In the genomic region with DNA sequence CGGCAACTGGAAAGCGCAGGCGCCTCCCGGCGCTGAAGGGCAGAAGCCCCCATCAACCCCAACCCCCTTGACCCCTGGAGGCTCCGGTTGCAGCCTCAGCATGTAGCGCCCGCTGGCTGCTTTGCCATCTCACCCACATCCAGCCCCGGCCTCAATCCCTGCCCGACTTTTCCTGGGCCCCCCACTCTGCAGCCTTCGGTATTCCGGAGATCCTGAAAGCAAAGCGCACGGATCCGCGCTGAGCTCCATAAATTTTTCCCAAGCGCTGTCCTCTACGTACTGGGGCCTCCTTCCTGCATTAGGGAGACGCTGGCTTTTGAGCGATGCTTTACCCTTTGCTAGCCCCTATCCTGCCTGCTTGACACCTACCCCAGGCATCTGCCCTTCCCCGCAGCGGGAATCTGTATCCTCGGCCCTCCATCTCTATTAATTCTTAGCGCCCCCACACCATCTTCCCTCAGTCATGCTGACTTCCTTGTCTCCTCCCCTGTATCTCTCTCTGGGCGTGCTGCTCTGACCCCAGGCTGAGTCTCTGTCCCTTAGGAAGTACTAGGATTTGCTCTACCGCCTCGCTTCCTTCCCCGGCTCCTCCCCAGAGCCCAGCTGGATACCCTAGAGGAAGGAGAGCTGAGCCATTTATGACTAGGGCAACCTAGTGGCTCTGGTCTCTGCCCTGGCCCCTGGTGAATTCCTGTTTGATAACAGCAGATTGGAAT, we compare ENCODE assay signal across 8 mouse cellular contexts. TPM values are rescaled to one million over a fixed set of nuclear protein-coding genes. Genes with fewer than 3 reads are reported as not detected.
A peak's percentile ranks its signal among the peaks of the same experiment; 100 is the strongest.
DNase-seq lines count a peak whose midpoint lies in the region; ATAC-seq and TF ChIP-seq lines count a peak whose summit lies in the region.

No protein-coding gene starts in this region.

- peaks cover 2% of the 10 kb centered on the region for H3K27me3 ChIP-seq in testis, adult 2 months (ENCODE audit: control insufficient read depth, insufficient read depth, low read length)
- H3K27me3 ChIP-seq in hindbrain, embryonic 16.5 days (replicated peaks; ENCODE audit: control insufficient read depth, insufficient read depth, low read length), result peaks cover 7% of the 10 kb centered on the region
- H3K27me3 ChIP-seq in liver, embryonic 14.5 days (ENCODE audit: control insufficient read depth, insufficient read depth, low read length), result peaks cover 36% of the 10 kb centered on the region

- no peak for DNase-seq in testis, postnatal 10 days (ENCODE audit: low spot score)
- peak; percentile 65 for DNase-seq in embryo, embryonic 11 days
- no peak for DNase-seq in liver, embryonic 14.5 days (ENCODE audit: low read depth in 3 of 3, low spot score in 3 of 3)
- DNase-seq in ovary, postnatal 36 days (ENCODE audit: low spot score), result no peak
- DNase-seq in left cerebral cortex, adult 8-10 months (ENCODE audit: low spot score in 2 of 2), result no peak
- DNase-seq in c-Kit-positive CD71-positive TER-119-positive erythroid progenitor cells, embryonic 14.5 days (ENCODE audit: low spot score), result no peak

- TF ChIP-seq EP300 in liver, embryonic 14.5 days (IDR thresholded peaks at IDR 0.05; ENCODE audit: low read depth), result no peak

- no peaks in the 10 kb centered on the region for H3K36me3 ChIP-seq in testis, adult 2 months (ENCODE audit: control insufficient read depth, insufficient read depth, low read length)
- no peaks in the 10 kb centered on the region for H3K36me3 ChIP-seq in hindbrain, embryonic 16.5 days (ENCODE audit: control insufficient read depth, insufficient read depth, low read length)
- no peaks in the 10 kb centered on the region for H3K36me3 ChIP-seq in liver, embryonic 14.5 days (replicated peaks; ENCODE audit: control insufficient read depth, insufficient read depth, low read depth)

- peak overlapping the region; percentile 88 for H3K4me2 ChIP-seq in hindbrain, embryonic 16.5 days (ENCODE audit: low read length)
- H3K4me2 ChIP-seq in liver, embryonic 14.5 days (ENCODE audit: low read depth), result peak overlapping the region; percentile 54

- TF ChIP-seq POLR2A in testis, adult 2 months (IDR thresholded peaks at IDR 0.05; ENCODE audit: control insufficient read depth, low read depth, low read length), result no peak

- H3K9me3 ChIP-seq in hindbrain, embryonic 16.5 days (ENCODE audit: control insufficient read depth, low read length), result no peaks in the 10 kb centered on the region
- H3K9me3 ChIP-seq in liver, embryonic 14.5 days (ENCODE audit: control insufficient read depth, low read length), result no peaks in the 10 kb centered on the region

- under 1% methylated on average over 28 of the region's 28 CpGs for WGBS in hindbrain, embryonic 16.5 days
- WGBS in liver, embryonic 14.5 days (ENCODE audit: insufficient replicate concordance), result 3% methylated on average over 28 of the region's 28 CpGs

- H3K4me1 ChIP-seq in testis, adult 2 months (ENCODE audit: control insufficient read depth, insufficient read depth, low read length), result peaks cover 12% of the 10 kb centered on the region
- peaks cover 34% of the 10 kb centered on the region for H3K4me1 ChIP-seq in hindbrain, embryonic 16.5 days (ENCODE audit: control insufficient read depth, insufficient read depth, low read depth, low read length)
- H3K4me1 ChIP-seq in liver, embryonic 14.5 days (replicated peaks; ENCODE audit: control insufficient read depth in 2 of 2, insufficient read depth in 2 of 2, low read length in 1 of 2), result no peaks in the 10 kb centered on the region

- TF ChIP-seq CTCF in testis, adult 2 months (IDR thresholded peaks at IDR 0.05; ENCODE audit: control insufficient read depth, insufficient read depth, insufficient replicate concordance, low read depth, low read length), result no peak
- TF ChIP-seq CTCF in liver, embryonic 14.5 days (IDR thresholded peaks at IDR 0.05; ENCODE audit: low read depth), result no peak

- H3K9ac ChIP-seq in hindbrain, embryonic 16.5 days (ENCODE audit: low read depth, low read length), result peak overlapping the region; percentile 87
- no peak overlapping the region for H3K9ac ChIP-seq in liver, embryonic 14.5 days (replicated peaks)

- H3K27ac ChIP-seq in testis, adult 2 months (ENCODE audit: control insufficient read depth, insufficient read depth, low read depth, low read length), result no peak overlapping the region
- peak overlapping the region; percentile 83 for H3K27ac ChIP-seq in hindbrain, embryonic 16.5 days (ENCODE audit: low read depth, low read length)
- no peak overlapping the region for H3K27ac ChIP-seq in liver, embryonic 14.5 days

- peak; percentile 22 for ATAC-seq in hindbrain, embryonic 16.5 days
- no peak for ATAC-seq in liver, embryonic 14.5 days (ENCODE audit: insufficient read depth)

- H3K4me3 ChIP-seq in testis, adult 2 months (ENCODE audit: control insufficient read depth, low read depth, low read length), result peak overlapping the region; percentile 25
- H3K4me3 ChIP-seq in hindbrain, embryonic 16.5 days (ENCODE audit: low read length), result peak overlapping the region; percentile 71
- peak overlapping the region in 1 of 2 experiments; percentile 19; a peak in 2 of 4 replicates for H3K4me3 ChIP-seq in liver, embryonic 14.5 days (ENCODE audit: insufficient read depth in 1 of 2, low read depth in 2 of 2, low read length in 2 of 2)

RNA-seq across cellular contexts. Expression of a gene that starts 7.4 kb away (rescaled TPM):
- polyA plus RNA-seq in testis, adult 2 months (2012; rRNA removed), result 1.4 and 5.8 TPM in 2 replicates
- 20.3 and 20.4 TPM in 2 replicates for polyA plus RNA-seq in hindbrain, embryonic 16.5 days (2015; fragmentation: Nextera tagmentation; extraction: Ambion mirVana)
- polyA plus RNA-seq in liver, embryonic 14.5 days (2012; rRNA removed), result 8.4 and 8.5 TPM in 2 replicates
- polyA plus RNA-seq in liver, embryonic 14.5 days (2014; fragmentation: Nextera tagmentation; extraction: Ambion mirVana), result 8.4 and 9.5 TPM in 2 replicates
- total RNA-seq in left cerebral cortex, adult 8-10 months (2022), result 100 to 1,000 TPM; 177 to 190 (median 187) TPM

RNA-seq across cellular contexts. Expression of a gene that starts 22.4 kb away (rescaled TPM):
- polyA plus RNA-seq in testis, adult 2 months (2012; rRNA removed), result 3.6 and 9.8 TPM in 2 replicates
- polyA plus RNA-seq in hindbrain, embryonic 16.5 days (2015; fragmentation: Nextera tagmentation; extraction: Ambion mirVana), result 1.7 and 10.9 TPM in 2 replicates
- polyA plus RNA-seq in liver, embryonic 14.5 days (2012; rRNA removed), result 1.1 TPM in 2 replicates
- polyA plus RNA-seq in liver, embryonic 14.5 days (2014; fragmentation: Nextera tagmentation; extraction: Ambion mirVana), result 1.4 and 2.1 TPM in 2 replicates
- total RNA-seq in left cerebral cortex, adult 8-10 months (2022), result 1 to 10 TPM in 3 of 4 experiments, under 1 TPM in 1; 0.89 to 2.9 (median 1.8) TPM

RNA-seq across cellular contexts. Expression of a gene that starts 53.2 kb away (rescaled TPM):
- polyA plus RNA-seq in testis, adult 2 months (2012; rRNA removed), result 96.2 and 98.2 TPM in 2 replicates
- 77.8 and 78.4 TPM in 2 replicates for polyA plus RNA-seq in hindbrain, embryonic 16.5 days (2015; fragmentation: Nextera tagmentation; extraction: Ambion mirVana)
- polyA plus RNA-seq in liver, embryonic 14.5 days (2012; rRNA removed), result 34.3 and 38.2 TPM in 2 replicates
- polyA plus RNA-seq in liver, embryonic 14.5 days (2014; fragmentation: Nextera tagmentation; extraction: Ambion mirVana), result 22.8 and 31.1 TPM in 2 replicates
- total RNA-seq in left cerebral cortex, adult 8-10 months (2022), result 10 to 100 TPM; 48.0 to 64.9 (median 62.3) TPM
